Comparison of ENCODE assay signal across 10 mouse cellular contexts in genomic region chr19:27351700-27352099, GRCm38 (mm10). TPM values are rescaled to one million over a fixed set of nuclear protein-coding genes. Genes with fewer than 3 reads are reported as not detected.
DNase-seq lines count a peak whose midpoint lies in the region; ATAC-seq and TF ChIP-seq lines count a peak whose summit lies in the region.
"Had no signal": no experiment of that assay in that cellular context is flagged by ENCODE, and none has a peak within 500 bp of the region (broad histone marks: within the 10 kb centered on the region; RNA-seq: fewer than 3 reads in every experiment).

No protein-coding gene starts in this region.

- 53% methylated on average over 6 of the region's 6 CpGs for WGBS in hindbrain, embryonic 16.5 days
- 81% methylated on average over 6 of the region's 6 CpGs for WGBS in hindbrain, embryonic 10.5 days

- no peak for DNase-seq in hindbrain, embryonic 10.5 days (ENCODE audit: low spot score)
- peak; percentile 64 for DNase-seq in 3134 (ENCODE audit: extremely low read depth, insufficient read length, low spot score)
- peak; percentile 95 for DNase-seq in Patski (ENCODE audit: low read depth, low spot score)
- peak; percentile 38 to 44 for DNase-seq in left cerebral cortex, adult 9 months (ENCODE audit: low spot score in 2 of 2)
- no peak for DNase-seq in MN1 (ENCODE audit: low spot score)
- no peak for DNase-seq in embryo, embryonic 10 days (ENCODE audit: low spot score)
- DNase-seq: thymus, adult 18-20 months had no signal

- POLR2A ChIA-PET in Patski (lab: Charles Lee): no interaction called here

- ATAC-seq in hindbrain, embryonic 16.5 days: 0 out of 2 replicates have a peak, but pooled peaks have one; percentile 34
- ATAC-seq in Patski: peak; percentile 93

- no peaks in the 10 kb centered on the region for H3K36me3 ChIP-seq in hindbrain, embryonic 16.5 days (ENCODE audit: control insufficient read depth, insufficient read depth, low read length)
- H3K36me3 ChIP-seq in hindbrain, embryonic 10.5 days: no peaks in the 10 kb centered on the region
- H3K36me3 ChIP-seq: liver, embryonic 15.5 days had no signal

- CTCF ChIA-PET in Patski (lab: Charles Lee): interaction anchor here (2.2 kb wide), 1 partner anchor 27 kb away, joined by 4 read pairs; no protein-coding TSS in a partner anchor

- H3K4me2 ChIP-seq in hindbrain, embryonic 16.5 days (ENCODE audit: low read length): no peak overlapping the region
- H3K4me2 ChIP-seq: hindbrain, embryonic 14.5 days; liver, embryonic 15.5 days had no signal

- H3K4me1 ChIP-seq in hindbrain, embryonic 16.5 days (ENCODE audit: control insufficient read depth, insufficient read depth, low read depth, low read length): no peaks in the 10 kb centered on the region
- no peaks in the 10 kb centered on the region for H3K4me1 ChIP-seq in hindbrain, embryonic 10.5 days (replicated peaks)
- H3K4me1 ChIP-seq: liver, embryonic 15.5 days had no signal

- H3K27ac ChIP-seq in hindbrain, embryonic 16.5 days (ENCODE audit: low read depth, low read length): no peak overlapping the region
- H3K27ac ChIP-seq in hindbrain, embryonic 10.5 days: no peak overlapping the region
- H3K27ac ChIP-seq: hindbrain, embryonic 14.5 days; liver, embryonic 15.5 days had no signal

- in situ Hi-C loops in Patski (cut with MboI; ENCODE audit: low pct_unique_long_range_greater_than_20kb): no loop called here

- TF ChIP-seq CTCF in Patski (IDR thresholded peaks at IDR 0.05): no peak

- H3K4me3 ChIP-seq in hindbrain, embryonic 16.5 days (ENCODE audit: low read length): no peak overlapping the region
- H3K4me3 ChIP-seq in hindbrain, embryonic 10.5 days: no peak overlapping the region
- H3K4me3 ChIP-seq: liver, embryonic 15.5 days had no signal

- H3K9me3 ChIP-seq in hindbrain, embryonic 16.5 days (ENCODE audit: control insufficient read depth, low read length): no peaks in the 10 kb centered on the region
- no peaks in the 10 kb centered on the region for H3K9me3 ChIP-seq in hindbrain, embryonic 10.5 days
- H3K9me3 ChIP-seq: liver, embryonic 15.5 days had no signal

- no peaks in the 10 kb centered on the region for H3K27me3 ChIP-seq in hindbrain, embryonic 16.5 days (replicated peaks; ENCODE audit: control insufficient read depth, insufficient read depth, low read length)
- no peaks in the 10 kb centered on the region for H3K27me3 ChIP-seq in hindbrain, embryonic 10.5 days (ENCODE audit: insufficient read depth, poor library complexity, severe bottlenecking)
- H3K27me3 ChIP-seq in Patski: no peaks in the 10 kb centered on the region
- H3K27me3 ChIP-seq: liver, embryonic 15.5 days had no signal

- no peak overlapping the region for H3K9ac ChIP-seq in hindbrain, embryonic 16.5 days (ENCODE audit: low read depth, low read length)
- H3K9ac ChIP-seq: hindbrain, embryonic 14.5 days; liver, embryonic 15.5 days had no signal

RNA-seq across cellular contexts. Expression of gene Kcnv2, which starts 29.3 kb away (rescaled TPM):
- 0.13 and 0.16 TPM in 2 replicates for polyA plus RNA-seq in hindbrain, embryonic 16.5 days (2015; fragmentation: Nextera tagmentation; extraction: Ambion mirVana)
- polyA plus RNA-seq in hindbrain, embryonic 10.5 days (2016; fragmentation: Nextera tagmentation; extraction: Ambion mirVana): 0.03 TPM in 1 of 2 replicates, not detected in the other
- not detected for polyA plus RNA-seq in Patski (2021)
- polyA plus RNA-seq: liver, embryonic 15.5 days had no signal

Comparison
In these comparisons a context has a peak if more than half of its experiments do, and no peak if none do; other contexts are left out.
1. DNase-seq: peak in 3134 (single experiment), Patski (single experiment) and left cerebral cortex, adult 9 months (2 of 2); none in hindbrain, embryonic 10.5 days (single experiment), MN1 (single experiment) and embryo, embryonic 10 days (single experiment).